Mouse (Mus musculus) olfactory bulb, adult 2 months (tissue): ENCODE results near the gene Exosc1.

Experiments used
- CTCF ChIP-seq: fragments of 200-500 bp; IDR thresholded peaks from 2 replicates; pipeline ENCODE4 v1.5.1; 2012; ENCODE audit warnings: low read depth, mild to moderate bottlenecking, low read length, moderate library complexity; ENCODE audit not compliant: insufficient read depth
- POLR2A ChIP-seq: fragments of 200-500 bp; IDR thresholded peaks from 2 replicates; pipeline ENCODE4 v1.6.1; 2012; ENCODE audit warnings: mild to moderate bottlenecking, low read depth, low read length, moderate library complexity; ENCODE audit not compliant: insufficient read depth

DNA sequence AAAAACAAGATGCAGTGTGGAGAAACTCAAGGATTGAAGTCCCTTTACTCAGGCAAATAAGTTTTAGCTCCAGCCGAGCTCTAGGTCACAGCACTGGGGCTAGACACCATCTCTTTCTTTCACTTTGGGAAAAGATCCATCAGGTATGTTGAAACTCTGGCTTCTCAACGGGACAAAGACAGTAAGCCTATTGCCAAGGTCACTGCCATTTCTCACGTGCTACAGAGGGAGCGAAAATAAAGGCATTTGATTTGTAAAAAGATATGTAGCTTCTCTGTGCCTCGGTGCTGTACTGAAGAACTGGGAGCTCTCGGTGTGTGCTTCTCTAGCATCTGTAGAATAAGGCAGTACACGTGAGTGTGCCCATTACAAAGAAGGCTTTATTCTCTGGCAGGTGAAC, 10.6 kb upstream of the Exosc1 start:
- TF ChIP-seq CTCF = no peak
- TF ChIP-seq POLR2A = no peak
